Mouse (Mus musculus) layer of hippocampus, adult 8-10 months (tissue): Measurements from ENCODE around the gene Lrrc51. TPM values are rescaled to one million over a fixed set of nuclear protein-coding genes. Genes with fewer than 3 reads are reported as not detected.
"Not testable (repeated sequence)": the region's sequence is repeated elsewhere in the genome, so short reads cannot be mapped to it uniquely, and the experiment has no call there.

Source experiments
- DNase-seq, 2 experiments: peaks; one replicate each; pipeline ENCODE4 v3.0.0; 2022; ENCODE audit warnings: low spot score in 2 of 2
- total RNA-seq, 4 experiments: library from RNA; stranded (reverse); gene quantifications; 2 replicates each; pipeline ENCODE4 v1.2.4; 2022

The Lrrc51 gene
- 1 to 10 TPM; 5.8 to 7.9 (median 6.1) TPM for total RNA-seq

GRCm38 (mm10) chr7:101933751-101934240 is at the start of gene Lrrc51, which contains the start of gene Numa1:
Gene Lrrc51 (minus strand): TSS chr7:101933895.
Gene Numa1 (plus strand): TSS chr7:101934111.
- DNase-seq = peak; percentile 97

GRCm38 (mm10) chr7:101982735-101983134 is 49.0 kb upstream of the Lrrc51 start:
- no peak for DNase-seq

- DNase-seq = no peak
Observed at GRCm38 (mm10) chr7:101974505-101974904, 40.8 kb upstream of the Lrrc51 start.

- DNase-seq = no peak
Observed at GRCm38 (mm10) chr7:101973730-101974129, 40.0 kb upstream of the Lrrc51 start.

GRCm38 (mm10) chr7:101971721-101972120 is 38.0 kb upstream of the Lrrc51 start:
- no peak for DNase-seq

- peak; percentile 78 to 80 for DNase-seq
Observed at GRCm38 (mm10) chr7:101970821-101971461, 37.2 kb upstream of the Lrrc51 start.

GRCm38 (mm10) chr7:101970429-101970775 is 36.7 kb upstream of the Lrrc51 start:
- DNase-seq = peak; percentile 87 to 88

GRCm38 (mm10) chr7:101969694-101970428 is 36.2 kb upstream of the Lrrc51 start:
- peak; percentile 76 to 84 for DNase-seq

- DNase-seq = no peak
Observed at GRCm38 (mm10) chr7:101968751-101969150, 35.1 kb upstream of the Lrrc51 start.

- no peak for DNase-seq
Observed at GRCm38 (mm10) chr7:101967256-101967655, 33.6 kb upstream of the Lrrc51 start.

GRCm38 (mm10) chr7:101965606-101966005 is 31.9 kb upstream of the Lrrc51 start:
- DNase-seq = no peak

- no peak for DNase-seq
Observed at GRCm38 (mm10) chr7:101964551-101964950, 30.9 kb upstream of the Lrrc51 start.

GRCm38 (mm10) chr7:101963621-101964020 is 29.9 kb upstream of the Lrrc51 start:
- DNase-seq = no peak

- no peak for DNase-seq
Observed at GRCm38 (mm10) chr7:101962829-101963228, 29.1 kb upstream of the Lrrc51 start.

GRCm38 (mm10) chr7:101956911-101957310 is 23.2 kb upstream of the Lrrc51 start:
- no peak for DNase-seq

GRCm38 (mm10) chr7:101956481-101956880 is 22.8 kb upstream of the Lrrc51 start:
- DNase-seq = no peak

GRCm38 (mm10) chr7:101955862-101956261 is 22.2 kb upstream of the Lrrc51 start:
- DNase-seq = no peak

- DNase-seq = no peak
Observed at GRCm38 (mm10) chr7:101955276-101955675, 21.6 kb upstream of the Lrrc51 start.

GRCm38 (mm10) chr7:101954163-101954562 is 20.5 kb upstream of the Lrrc51 start:
- no peak for DNase-seq

GRCm38 (mm10) chr7:101952098-101952497 is 18.4 kb upstream of the Lrrc51 start:
- DNase-seq = no peak

GRCm38 (mm10) chr7:101951648-101952047 is 18.0 kb upstream of the Lrrc51 start:
- no peak for DNase-seq

- DNase-seq = not testable (repeated sequence)
Observed at GRCm38 (mm10) chr7:101949008-101949407, 15.3 kb upstream of the Lrrc51 start.

- no peak for DNase-seq
Observed at GRCm38 (mm10) chr7:101939758-101940157, 6.1 kb upstream of the Lrrc51 start.
